19 mouse cellular contexts compared by ENCODE assay signal in genomic region chr2:178471546-178472480, GRCm38 (mm10). TPM values are rescaled to one million over a fixed set of nuclear protein-coding genes. Genes with fewer than 3 reads are reported as not detected.
DNase-seq lines count a peak whose midpoint lies in the region; ATAC-seq and TF ChIP-seq lines count a peak whose summit lies in the region.
"Had no signal": no experiment of that assay in that cellular context is flagged by ENCODE, and none has a peak within 500 bp of the region (broad histone marks: within the 10 kb centered on the region; RNA-seq: fewer than 3 reads in every experiment).

No protein-coding gene starts in this region.

- H3K4me2 ChIP-seq in kidney, embryonic 14.5 days (replicated peaks; ENCODE audit: low read depth, low read length), result no peak overlapping the region
- H3K4me2 ChIP-seq in embryonic facial prominence, embryonic 14.5 days (ENCODE audit: low read depth, low read length), result no peak overlapping the region
- H3K4me2 ChIP-seq: embryonic facial prominence, embryonic 12.5 days; forebrain, embryonic 13.5 days; lung, embryonic 15.5 days; neural tube, embryonic 13.5 days had no signal

- DNase-seq in kidney, adult 18-20 months, result no peak
- no peak for DNase-seq in embryonic facial prominence, embryonic 14.5 days (ENCODE audit: low spot score)
- DNase-seq in large intestine, adult 2 months (ENCODE audit: low read depth, low spot score), result peak; percentile 64
- no peak for DNase-seq in cerebellum, adult 11 months
- DNase-seq: cerebellum, adult 11-12 months; kidney, postnatal 36 days; right cerebral cortex, postnatal 4 days; thymus, postnatal 4 days had no signal

- H3K4me3 ChIP-seq in kidney, embryonic 14.5 days (ENCODE audit: low read length), result no peak overlapping the region
- H3K4me3 ChIP-seq in embryonic facial prominence, embryonic 14.5 days (ENCODE audit: low read depth, low read length), result no peak overlapping the region
- H3K4me3 ChIP-seq in small intestine, adult 2 months (ENCODE audit: low read depth, low read length), result no peak overlapping the region
- H3K4me3 ChIP-seq: embryonic facial prominence, embryonic 12.5 days; forebrain, embryonic 13.5 days; lung, embryonic 15.5 days; neural tube, embryonic 13.5 days had no signal

- no peak overlapping the region for H3K9ac ChIP-seq in kidney, embryonic 14.5 days (ENCODE audit: low read depth, low read length)
- no peak overlapping the region for H3K9ac ChIP-seq in embryonic facial prominence, embryonic 14.5 days (ENCODE audit: low read depth, low read length)
- H3K9ac ChIP-seq: embryonic facial prominence, embryonic 12.5 days; forebrain, embryonic 13.5 days; lung, embryonic 15.5 days; neural tube, embryonic 13.5 days had no signal

- H3K9me3 ChIP-seq in kidney, embryonic 14.5 days (ENCODE audit: control insufficient read depth, low read length), result no peaks in the 10 kb centered on the region
- H3K9me3 ChIP-seq in embryonic facial prominence, embryonic 14.5 days (ENCODE audit: control insufficient read depth, low read length), result no peaks in the 10 kb centered on the region
- H3K9me3 ChIP-seq: embryonic facial prominence, embryonic 12.5 days; forebrain, embryonic 13.5 days; lung, embryonic 15.5 days; neural tube, embryonic 13.5 days had no signal

- H3K36me3 ChIP-seq in kidney, embryonic 14.5 days (ENCODE audit: control insufficient read depth, insufficient read depth, low read length), result no peaks in the 10 kb centered on the region
- no peaks in the 10 kb centered on the region for H3K36me3 ChIP-seq in embryonic facial prominence, embryonic 14.5 days (ENCODE audit: control insufficient read depth, insufficient read depth, low read length)
- no peaks in the 10 kb centered on the region for H3K36me3 ChIP-seq in small intestine, adult 2 months (ENCODE audit: control insufficient read depth, insufficient read depth, low read length)
- H3K36me3 ChIP-seq: embryonic facial prominence, embryonic 12.5 days; lung, embryonic 15.5 days; neural tube, embryonic 13.5 days had no signal

- WGBS in kidney, embryonic 14.5 days, result 82% methylated on average over 17 of the region's 17 CpGs
- 61% methylated on average over 17 of the region's 17 CpGs for WGBS in embryonic facial prominence, embryonic 14.5 days
- WGBS in large intestine, adult 2 months, result 30% methylated on average over 17 of the region's 17 CpGs
- WGBS in small intestine, adult 2 months, result 24% methylated on average over 17 of the region's 17 CpGs

- H3K27ac ChIP-seq in kidney, embryonic 14.5 days (ENCODE audit: low read depth, low read length), result no peak overlapping the region
- no peak overlapping the region for H3K27ac ChIP-seq in embryonic facial prominence, embryonic 14.5 days (replicated peaks; ENCODE audit: low read depth, low read length)
- H3K27ac ChIP-seq in small intestine, adult 2 months (ENCODE audit: insufficient read depth, low read depth, low read length), result peak overlapping the region; percentile 56; the same call in 1 of the 2 replicates
- H3K27ac ChIP-seq: embryonic facial prominence, embryonic 12.5 days; forebrain, embryonic 13.5 days; lung, embryonic 15.5 days; neural tube, embryonic 13.5 days had no signal

- peak; percentile 32; the same call in 1 of the 2 replicates for ATAC-seq in kidney, embryonic 14.5 days (ENCODE audit: low FRiP score, low TSS enrichment)
- 0 out of 2 replicates have a peak, but pooled peaks have one; percentile 38 for ATAC-seq in embryonic facial prominence, embryonic 14.5 days (ENCODE audit: low read depth)
- ATAC-seq in megakaryocyte-erythroid progenitor cell, adult 5-6 weeks (replicated peaks; ENCODE audit: low FRiP score, low TSS enrichment, poor library complexity, severe bottlenecking), result no peak
- no peak for ATAC-seq in granulocyte monocyte progenitor cell, adult 5-6 weeks (replicated peaks; ENCODE audit: poor library complexity, severe bottlenecking)
- ATAC-seq: forebrain, embryonic 13.5 days had no signal

- no peak for TF ChIP-seq POLR2A in small intestine, adult 2 months (IDR thresholded peaks at IDR 0.05; ENCODE audit: low read depth, low read length)

- TF ChIP-seq CTCF in small intestine, adult 2 months (IDR thresholded peaks at IDR 0.05; ENCODE audit: extremely low read depth, insufficient read length, insufficient replicate concordance, low read depth, low read length), result no peak

- no peaks in the 10 kb centered on the region for H3K27me3 ChIP-seq in kidney, embryonic 14.5 days (ENCODE audit: control insufficient read depth, insufficient read depth, low read length)
- no peaks in the 10 kb centered on the region for H3K27me3 ChIP-seq in embryonic facial prominence, embryonic 14.5 days (replicated peaks; ENCODE audit: control insufficient read depth, insufficient read depth, low read length)
- H3K27me3 ChIP-seq in small intestine, adult 2 months (ENCODE audit: control insufficient read depth, insufficient read depth, low read length), result no peaks in the 10 kb centered on the region
- H3K27me3 ChIP-seq: embryonic facial prominence, embryonic 12.5 days; forebrain, embryonic 13.5 days; lung, embryonic 15.5 days; neural tube, embryonic 13.5 days had no signal

- no peaks in the 10 kb centered on the region for H3K4me1 ChIP-seq in kidney, embryonic 14.5 days (ENCODE audit: control insufficient read depth, insufficient read depth, low read length)
- no peaks in the 10 kb centered on the region for H3K4me1 ChIP-seq in embryonic facial prominence, embryonic 14.5 days (ENCODE audit: control insufficient read depth, insufficient read depth, low read length)
- H3K4me1 ChIP-seq in small intestine, adult 2 months (ENCODE audit: control insufficient read depth, insufficient read depth, insufficient read length, low read length), result peaks cover 15% of the 10 kb centered on the region
- H3K4me1 ChIP-seq: forebrain, embryonic 13.5 days; lung, embryonic 15.5 days had no signal

RNA-seq across cellular contexts. Expression of gene Cdh26, which starts 41.5 kb away (rescaled TPM):
- polyA plus RNA-seq in kidney, embryonic 14.5 days (2014; fragmentation: Nextera tagmentation; extraction: Ambion mirVana), result 0.64 and 0.84 TPM in 2 replicates
- 2.5 and 3.9 TPM in 2 replicates for polyA plus RNA-seq in embryonic facial prominence, embryonic 14.5 days (2014; fragmentation: Nextera tagmentation; extraction: Ambion mirVana)
- 0.10 and 0.16 TPM in 2 replicates for polyA plus RNA-seq in large intestine, adult 2 months (2012; rRNA removed)
- polyA plus RNA-seq in small intestine, adult 2 months (2012; rRNA removed), result 0.05 and 0.06 TPM in 2 replicates
- not detected in 2 replicates for total RNA-seq in megakaryocyte-erythroid progenitor cell, adult 5-6 weeks (2014; fragmentation: Nextera tagmentation)
- not detected in 2 replicates for total RNA-seq in megakaryocyte-erythroid progenitor cell, adult 5-6 weeks (2017)
- not detected in 2 replicates for total RNA-seq in granulocyte monocyte progenitor cell, adult 5-6 weeks (2014; fragmentation: Nextera tagmentation)
- not detected in 2 replicates for total RNA-seq in granulocyte monocyte progenitor cell, adult 5-6 weeks (2017)
- total RNA-seq: megakaryocyte progenitor cell, adult 5-6 weeks; monocyte, adult 5-6 weeks had no signal
- polyA plus RNA-seq: C2C12; forebrain, embryonic 13.5 days; neural tube, embryonic 13.5 days had no signal

RNA-seq across cellular contexts. Expression of gene Fam217b, which starts 57.5 kb away (rescaled TPM):
- 4.8 and 7.1 TPM in 2 replicates for polyA plus RNA-seq in kidney, embryonic 14.5 days (2014; fragmentation: Nextera tagmentation; extraction: Ambion mirVana)
- 5.8 and 7.3 TPM in 2 replicates for polyA plus RNA-seq in embryonic facial prominence, embryonic 14.5 days (2014; fragmentation: Nextera tagmentation; extraction: Ambion mirVana)
- polyA plus RNA-seq in large intestine, adult 2 months (2012; rRNA removed), result 0.67 and 0.77 TPM in 2 replicates
- 0.23 and 0.37 TPM in 2 replicates for polyA plus RNA-seq in small intestine, adult 2 months (2012; rRNA removed)
- total RNA-seq in megakaryocyte-erythroid progenitor cell, adult 5-6 weeks (2014; fragmentation: Nextera tagmentation), result 0.35 and 0.40 TPM in 2 replicates
- total RNA-seq in megakaryocyte-erythroid progenitor cell, adult 5-6 weeks (2017), result 0.91 and 1.6 TPM in 2 replicates
- total RNA-seq in granulocyte monocyte progenitor cell, adult 5-6 weeks (2014; fragmentation: Nextera tagmentation), result 7.0 and 7.4 TPM in 2 replicates
- total RNA-seq in granulocyte monocyte progenitor cell, adult 5-6 weeks (2017), result 3.9 and 5.9 TPM in 2 replicates
- polyA plus RNA-seq: C2C12 had no signal

RNA-seq across cellular contexts. Expression of gene Ppp1r3d, which starts 57.5 kb away (rescaled TPM):
- 1.8 and 2.1 TPM in 2 replicates for polyA plus RNA-seq in kidney, embryonic 14.5 days (2014; fragmentation: Nextera tagmentation; extraction: Ambion mirVana)
- polyA plus RNA-seq in embryonic facial prominence, embryonic 14.5 days (2014; fragmentation: Nextera tagmentation; extraction: Ambion mirVana), result 5.2 and 6.9 TPM in 2 replicates
- 0.68 and 1.1 TPM in 2 replicates for polyA plus RNA-seq in large intestine, adult 2 months (2012; rRNA removed)
- polyA plus RNA-seq in small intestine, adult 2 months (2012; rRNA removed), result 1.1 TPM in 2 replicates
- 0.49 TPM in 1 of 2 replicates, not detected in the other for total RNA-seq in megakaryocyte-erythroid progenitor cell, adult 5-6 weeks (2014; fragmentation: Nextera tagmentation)
- 0.14 and 1.8 TPM in 2 replicates for total RNA-seq in megakaryocyte-erythroid progenitor cell, adult 5-6 weeks (2017)
- 2.4 and 3.2 TPM in 2 replicates for total RNA-seq in granulocyte monocyte progenitor cell, adult 5-6 weeks (2014; fragmentation: Nextera tagmentation)
- 0.73 and 1.0 TPM in 2 replicates for total RNA-seq in granulocyte monocyte progenitor cell, adult 5-6 weeks (2017)
- polyA plus RNA-seq: C2C12 had no signal

Comparison
In these comparisons a context has a peak if more than half of its experiments do, and no peak if none do; other contexts are left out.
1. ATAC-seq: peak in kidney, embryonic 14.5 days (single experiment) and embryonic facial prominence, embryonic 14.5 days (single experiment); none in megakaryocyte-erythroid progenitor cell, adult 5-6 weeks (single experiment) and granulocyte monocyte progenitor cell, adult 5-6 weeks (single experiment).